Mouse (Mus musculus): ENCODE results near the gene Iqcf6. TPM values are rescaled to one million over a fixed set of nuclear protein-coding genes. Genes with fewer than 3 reads are reported as not detected.

Iqcf6 gene
- polyA plus RNA-seq, 3 experiments from 2014 or later = not detected

DNA sequence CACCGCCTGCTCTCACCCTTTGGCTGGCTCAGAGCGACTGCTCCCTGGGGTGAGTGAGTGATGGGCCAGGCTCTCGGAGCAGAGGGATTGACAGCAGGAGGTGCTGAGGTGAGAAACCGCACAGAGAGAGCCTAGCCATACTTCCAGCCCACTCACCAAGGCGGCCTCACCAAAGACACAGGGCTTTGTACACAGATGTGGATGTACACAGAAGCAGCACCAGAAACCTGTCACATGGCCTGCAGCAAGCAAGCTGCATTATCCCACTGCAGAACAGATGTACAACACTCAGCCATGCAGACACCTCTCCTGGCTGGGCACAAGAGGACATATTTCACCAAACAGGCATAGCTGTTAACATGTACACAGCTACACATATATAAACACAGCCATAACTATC, 31.2 kb downstream of the Iqcf6 start:
- ATAC-seq = no peak

DNA sequence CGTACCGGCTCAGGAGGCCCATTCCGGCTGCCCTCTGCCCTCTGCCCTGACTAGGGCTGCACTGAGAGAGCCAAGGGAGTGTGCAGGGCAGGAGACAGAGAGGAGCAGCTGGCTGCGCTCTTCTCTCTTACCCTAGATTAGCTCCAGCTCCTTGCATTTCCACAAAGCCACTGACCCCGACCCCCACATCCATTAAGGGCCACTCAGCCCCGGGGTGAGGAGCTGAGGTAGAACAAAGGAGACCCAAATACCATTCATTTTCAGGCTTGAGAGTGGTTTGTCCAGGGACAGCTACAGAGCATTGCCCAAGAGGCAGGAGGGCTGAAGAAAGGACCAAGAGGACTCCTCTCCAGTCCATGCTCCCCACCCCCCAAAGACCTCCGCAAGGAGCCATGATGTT, 33.1 kb downstream of the Iqcf6 start:
- ATAC-seq = no peak

DNA sequence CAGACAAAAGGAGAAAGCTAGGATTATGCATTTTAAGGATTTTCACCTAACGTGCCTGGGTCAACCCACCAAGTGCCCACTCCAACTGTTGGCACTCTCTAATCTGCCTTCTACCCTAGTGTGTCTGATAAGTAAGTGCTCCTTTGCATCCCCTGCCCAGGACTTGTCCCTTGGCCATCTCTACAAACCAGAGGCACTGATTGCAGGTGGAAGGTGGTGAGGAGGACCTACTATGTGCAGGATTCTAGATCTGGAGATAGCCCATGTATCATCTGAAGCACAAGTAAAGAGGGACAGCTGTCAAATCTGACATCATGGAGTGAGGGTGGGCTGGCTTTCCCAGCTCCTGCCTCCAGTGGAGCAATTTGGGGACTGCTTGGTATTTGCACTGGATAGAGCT, 33.6 kb downstream of the Iqcf6 start:
- no peak for ATAC-seq

DNA sequence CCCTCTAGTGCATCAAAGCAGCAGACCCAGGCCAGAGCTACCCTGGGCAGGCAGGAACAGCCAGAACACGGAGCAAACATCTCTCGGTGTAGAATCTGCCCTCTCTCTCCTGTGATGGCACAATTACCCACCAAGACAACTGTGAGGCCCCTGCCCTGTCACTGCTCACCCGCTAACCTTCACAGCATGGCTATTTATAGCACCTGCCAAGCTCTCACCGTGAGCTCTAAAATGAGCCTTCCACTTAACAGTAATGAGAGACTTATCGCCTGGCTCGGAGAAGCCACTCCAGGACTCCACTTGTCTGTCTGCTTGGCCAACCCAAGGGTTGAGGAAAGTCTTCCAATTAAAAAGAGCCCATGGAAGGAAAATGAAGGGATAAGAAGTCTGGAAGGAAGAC, 36.8 kb downstream of the Iqcf6 start:
- no peak for ATAC-seq

DNA sequence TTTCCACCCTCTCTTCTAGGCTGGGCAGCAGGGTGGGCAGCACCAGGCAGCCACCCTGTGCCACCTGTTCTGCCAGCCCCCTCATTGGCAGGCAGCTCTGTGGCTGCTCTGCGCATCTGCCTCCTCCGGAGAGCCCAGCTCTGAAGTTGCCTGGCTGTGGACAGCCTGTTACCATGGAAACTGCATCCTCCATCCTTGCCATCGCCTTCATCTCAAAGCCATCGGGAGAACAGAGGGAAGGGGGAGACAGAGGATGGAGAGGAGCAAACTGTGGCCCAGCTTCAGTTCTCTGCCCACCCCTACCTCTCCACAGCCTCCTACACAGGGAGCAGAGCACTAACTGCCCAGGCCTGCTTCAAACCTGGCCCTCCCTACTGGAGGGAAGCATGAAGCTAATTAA, 38.1 kb downstream of the Iqcf6 start:
- ATAC-seq = no peak

DNA sequence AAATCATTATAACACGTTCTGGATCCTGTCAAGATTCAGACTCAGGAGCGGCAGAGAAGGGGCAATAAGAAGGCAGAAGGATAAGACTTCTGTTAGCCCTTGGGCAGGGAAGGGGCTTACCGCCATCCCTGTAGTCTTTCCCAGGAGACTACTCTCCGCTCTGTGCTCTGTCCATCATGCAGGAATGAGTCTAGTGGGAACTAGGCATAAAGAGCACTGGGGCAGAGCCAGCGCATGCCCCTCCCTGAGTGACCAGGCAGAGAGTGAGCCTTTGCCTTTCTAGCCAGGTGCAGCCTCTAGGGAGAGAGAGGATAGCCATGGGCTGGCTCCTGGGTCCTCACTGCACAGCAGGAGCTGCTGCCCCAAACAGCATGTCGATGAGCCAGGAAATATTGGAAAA, 38.5 kb downstream of the Iqcf6 start:
- no peak for ATAC-seq

DNA sequence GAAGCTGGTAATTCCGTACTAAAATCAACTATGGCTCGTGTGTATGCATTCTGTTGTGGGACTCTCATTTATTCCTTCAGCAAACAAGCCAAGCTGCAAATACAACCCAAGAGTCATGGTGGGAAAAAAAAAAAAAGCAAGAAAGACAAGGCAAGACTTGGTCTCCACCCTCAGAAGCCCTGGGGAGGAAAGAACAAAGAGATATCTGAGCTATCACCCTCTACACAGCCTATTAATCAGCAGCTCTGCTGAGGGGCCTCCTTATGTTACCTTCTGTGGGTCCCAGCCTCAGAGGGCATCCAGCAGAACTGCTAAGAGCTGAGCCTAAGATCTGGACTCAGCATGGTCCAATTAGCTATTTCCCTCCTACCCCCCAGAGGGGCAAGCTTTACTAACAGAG, 47.5 kb downstream of the Iqcf6 start:
- ATAC-seq = no peak

DNA sequence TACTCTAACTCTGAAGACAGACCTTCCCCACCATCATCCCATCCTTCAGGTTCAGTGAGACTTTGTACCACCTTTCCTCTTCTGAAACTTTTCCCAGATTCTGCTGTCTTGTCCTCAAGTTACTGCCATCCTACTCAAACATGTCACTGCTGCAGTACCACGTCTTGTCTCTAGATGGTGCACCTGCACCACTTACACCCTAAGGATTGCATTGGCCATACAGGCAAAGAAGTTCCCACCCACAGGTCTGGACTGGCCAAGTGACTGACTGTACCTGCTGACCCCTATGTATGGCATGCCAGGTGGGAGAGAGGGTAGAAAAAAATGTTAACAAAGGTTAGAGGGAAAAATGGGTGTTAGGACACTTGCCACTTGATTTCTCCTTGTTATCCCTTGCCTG, 49.1 kb downstream of the Iqcf6 start:
- ATAC-seq = peak; percentile 65

DNA sequence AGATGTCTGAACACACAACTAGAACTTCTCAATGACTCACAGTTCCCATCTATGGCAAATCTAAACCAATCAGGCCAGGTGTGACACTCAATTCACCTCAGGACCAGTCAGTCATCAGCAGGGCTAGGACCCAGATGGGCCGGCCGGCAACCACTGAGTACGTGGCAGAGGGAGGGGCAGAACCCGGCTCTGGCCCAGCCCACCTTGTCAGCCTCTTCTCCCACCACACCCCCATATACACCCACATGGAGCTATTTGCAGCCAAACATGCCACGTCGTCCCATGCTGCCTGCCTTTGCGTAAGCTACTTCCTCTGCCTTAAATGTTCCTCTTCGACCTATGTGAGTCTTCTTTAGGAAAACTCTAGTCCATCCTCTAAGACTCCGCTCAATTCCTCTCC, 49.6 kb downstream of the Iqcf6 start:
- no peak for ATAC-seq

DNA sequence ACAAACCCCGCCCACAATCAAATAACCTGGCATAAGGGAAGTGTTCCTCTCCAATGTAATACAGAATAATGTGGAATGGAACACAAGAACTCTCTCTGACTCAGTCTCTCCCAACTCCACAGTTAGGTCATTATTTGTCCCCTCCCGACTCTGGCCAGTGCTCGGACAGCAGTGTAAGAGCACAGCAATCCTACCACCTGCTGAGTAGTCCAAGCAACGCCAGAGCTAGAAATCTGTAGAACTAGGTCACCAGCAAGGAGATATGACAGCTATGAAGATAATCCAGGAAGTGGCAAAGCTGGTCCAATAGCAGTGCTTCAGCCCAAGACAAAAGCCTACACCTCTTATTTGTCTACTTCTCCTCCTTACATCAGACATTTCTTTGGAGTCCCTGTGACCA, 50.2 kb downstream of the Iqcf6 start:
- no peak for ATAC-seq

Other genes starting within 250 kb of the Iqcf6 start
- gene Rpl29, start 197.1 kb upstream of the Iqcf6 start, polyA plus RNA-seq (2017; shearing (Covaris generic)) = 1,000 to 10,000 TPM; 1,038 to 1,832 (median 1,102) TPM
- 10 to 100 TPM in 1 of 3 experiments, 1 to 10 TPM in 2; 8.9 to 14.6 (median 9.4) TPM for gene Acy1, start 188.3 kb upstream of the Iqcf6 start, polyA plus RNA-seq (2017; shearing (Covaris generic))
- gene Abhd14b, start 179.1 kb upstream of the Iqcf6 start, polyA plus RNA-seq (2017; shearing (Covaris generic)) = 10 to 100 TPM in 2 of 3 experiments, 1 to 10 TPM in 1; 6.3 to 17.6 (median 12.6) TPM
- gene Abhd14a, start 178.9 kb upstream of the Iqcf6 start, polyA plus RNA-seq (2017; shearing (Covaris generic)) = 10 to 100 TPM in 2 of 3 experiments, 1 to 10 TPM in 1; 8.1 to 14.9 (median 14.4) TPM
- 1 to 10 TPM; 4.1 to 5.0 (median 4.4) TPM for gene Pcbp4, start 173.3 kb upstream of the Iqcf6 start, polyA plus RNA-seq (2017; shearing (Covaris generic))
- gene Gpr62, start 160.6 kb upstream of the Iqcf6 start, polyA plus RNA-seq (2017; shearing (Covaris generic)) = not detected
- 10 to 100 TPM; 21.5 to 34.6 (median 29.4) TPM for gene Rrp9, start 150.6 kb upstream of the Iqcf6 start, polyA plus RNA-seq (2017; shearing (Covaris generic))
- gene Parp3, start 149.6 kb upstream of the Iqcf6 start, polyA plus RNA-seq (2017; shearing (Covaris generic)) = 10 to 100 TPM; 32.4 to 68.7 (median 54.1) TPM
- not detected for gene Iqcf1, start 126.6 kb upstream of the Iqcf6 start, polyA plus RNA-seq (2017; shearing (Covaris generic))
- not detected for gene Iqcf5, start 112.0 kb upstream of the Iqcf6 start, polyA plus RNA-seq (2017; shearing (Covaris generic))
- gene Iqcf3, start 65.0 kb upstream of the Iqcf6 start, polyA plus RNA-seq (2017; shearing (Covaris generic)) = not detected
- not detected for gene Iqcf4, start 55.6 kb upstream of the Iqcf6 start, polyA plus RNA-seq (2017; shearing (Covaris generic))
- not detected for gene Grm2, start 29.5 kb downstream of the Iqcf6 start, polyA plus RNA-seq (2017; shearing (Covaris generic))
- 10 to 100 TPM; 23.1 to 36.9 (median 34.4) TPM for gene Tex264, start 59.3 kb downstream of the Iqcf6 start, polyA plus RNA-seq (2017; shearing (Covaris generic))
- 1 to 10 TPM; 3.2 to 4.5 (median 3.4) TPM for gene Rad54l2, start 162.6 kb downstream of the Iqcf6 start, polyA plus RNA-seq (2017; shearing (Covaris generic))
- gene Dcaf1, start 195.3 kb downstream of the Iqcf6 start, polyA plus RNA-seq (2017; shearing (Covaris generic)) = 10 to 100 TPM; 19.5 to 23.1 (median 21.6) TPM